Mouse (Mus musculus) frontal cortex, postnatal 36 days (tissue): ENCODE measurements around the gene Fmod.

Source experiments
- DNase-seq, 2 experiments: peaks; one replicate each; pipeline ENCODE4 v3.0.0; 2022; ENCODE audit warnings: low spot score in 2 of 2

The Fmod gene

GRCm38 (mm10) chr1:134056285-134056684 is 19.2 kb downstream of the Fmod start:
- DNase-seq = no peak

- DNase-seq = no peak
These were observed 20.7 kb downstream of the Fmod start for GRCm38 (mm10) chr1:134057736-134058135.

GRCm38 (mm10) chr1:134058870-134059269 is 21.8 kb downstream of the Fmod start:
- no peak for DNase-seq

- no peak for DNase-seq
These were observed 23.0 kb downstream of the Fmod start for GRCm38 (mm10) chr1:134059739-134060695.

- peak; percentile 88 to 92 for DNase-seq
These were observed 24.0 kb downstream of the Fmod start for GRCm38 (mm10) chr1:134060849-134061569.

- no peak for DNase-seq
These were observed 24.9 kb downstream of the Fmod start for GRCm38 (mm10) chr1:134061915-134062314.

GRCm38 (mm10) chr1:134062411-134063085 is 25.5 kb downstream of the Fmod start:
- DNase-seq = peak in 1 of 2 experiments; percentile 37

GRCm38 (mm10) chr1:134063086-134063772 is 26.2 kb downstream of the Fmod start:
- peak; percentile 44 to 51 for DNase-seq

GRCm38 (mm10) chr1:134063773-134064125 is 26.7 kb downstream of the Fmod start:
- DNase-seq = no peak

- no peak for DNase-seq
These were observed 27.3 kb downstream of the Fmod start for GRCm38 (mm10) chr1:134064296-134064831.

- no peak for DNase-seq
These were observed 28.3 kb downstream of the Fmod start for GRCm38 (mm10) chr1:134065241-134065809.

- no peak for DNase-seq
These were observed 29.5 kb downstream of the Fmod start for GRCm38 (mm10) chr1:134066554-134066953.

- no peak for DNase-seq
These were observed 30.1 kb downstream of the Fmod start for GRCm38 (mm10) chr1:134067143-134067619.

GRCm38 (mm10) chr1:134070099-134070669 is 33.1 kb downstream of the Fmod start:
- no peak for DNase-seq

GRCm38 (mm10) chr1:134071411-134072018 is 34.5 kb downstream of the Fmod start:
- DNase-seq = no peak

GRCm38 (mm10) chr1:134073061-134073564 is 36.1 kb downstream of the Fmod start:
- no peak for DNase-seq

GRCm38 (mm10) chr1:134073658-134074057 is 36.6 kb downstream of the Fmod start:
- DNase-seq = no peak

GRCm38 (mm10) chr1:134074184-134074583 is 37.1 kb downstream of the Fmod start:
- DNase-seq = no peak

GRCm38 (mm10) chr1:134074606-134075005 is 37.6 kb downstream of the Fmod start:
- no peak for DNase-seq

- no peak for DNase-seq
These were observed 38.5 kb downstream of the Fmod start for GRCm38 (mm10) chr1:134075532-134075931.
